ENCODE assay signal across 22 mouse cellular contexts in genomic region chr1:182687146-182687545, GRCm38 (mm10).
A peak's percentile ranks its signal among the peaks of the same experiment; 100 is the strongest.
DNase-seq lines count a peak whose midpoint lies in the region; ATAC-seq lines count a peak whose summit lies in the region.
"Had no signal": no experiment of that assay in that cellular context is flagged by ENCODE, and none has a peak within 500 bp of the region (broad histone marks: within the 10 kb centered on the region; RNA-seq: fewer than 3 reads in every experiment).

No protein-coding gene starts in this region.

- no peak overlapping the region for H3K4me2 ChIP-seq in midbrain, embryonic 16.5 days (ENCODE audit: low read length)
- H3K4me2 ChIP-seq in midbrain, embryonic 15.5 days = no peak overlapping the region
- H3K4me2 ChIP-seq: embryonic facial prominence, embryonic 13.5 days; embryonic facial prominence, embryonic 15.5 days; forebrain, embryonic 12.5 days had no signal

- 75% methylated on average over 5 of the region's 5 CpGs for WGBS in midbrain, embryonic 16.5 days
- WGBS in midbrain, embryonic 15.5 days = 72% methylated on average over 5 of the region's 5 CpGs

- H3K4me1 ChIP-seq in midbrain, embryonic 16.5 days (ENCODE audit: control insufficient read depth, insufficient read depth, low read length) = peaks cover 12% of the 10 kb centered on the region
- H3K4me1 ChIP-seq in midbrain, embryonic 15.5 days = peaks cover 11% of the 10 kb centered on the region

- H3K27ac ChIP-seq in midbrain, embryonic 16.5 days (ENCODE audit: low read length) = peak overlapping the region; percentile 12; the same call in 1 of the 2 replicates
- no peak overlapping the region for H3K27ac ChIP-seq in midbrain, embryonic 15.5 days
- H3K27ac ChIP-seq: embryonic facial prominence, embryonic 13.5 days; embryonic facial prominence, embryonic 15.5 days; forebrain, embryonic 10.5 days; forebrain, embryonic 12.5 days had no signal

- no peak overlapping the region for H3K9ac ChIP-seq in midbrain, embryonic 16.5 days (ENCODE audit: low read depth, low read length)
- no peak overlapping the region for H3K9ac ChIP-seq in midbrain, embryonic 15.5 days
- H3K9ac ChIP-seq: embryonic facial prominence, embryonic 13.5 days; embryonic facial prominence, embryonic 15.5 days; forebrain, embryonic 12.5 days had no signal

- no peak overlapping the region for H3K4me3 ChIP-seq in midbrain, embryonic 16.5 days (ENCODE audit: low read depth, low read length)
- no peak overlapping the region for H3K4me3 ChIP-seq in midbrain, embryonic 15.5 days
- H3K4me3 ChIP-seq: embryonic facial prominence, embryonic 13.5 days; embryonic facial prominence, embryonic 15.5 days; erythroblast, embryonic 14.5 days; forebrain, embryonic 10.5 days; forebrain, embryonic 12.5 days had no signal

- H3K9me3 ChIP-seq in midbrain, embryonic 16.5 days (replicated peaks; ENCODE audit: control insufficient read depth, low read length, poor library complexity, severe bottlenecking) = no peaks in the 10 kb centered on the region
- H3K9me3 ChIP-seq in midbrain, embryonic 15.5 days = no peaks in the 10 kb centered on the region
- H3K9me3 ChIP-seq: embryonic facial prominence, embryonic 13.5 days; embryonic facial prominence, embryonic 15.5 days; forebrain, embryonic 10.5 days; forebrain, embryonic 12.5 days had no signal

- peak; percentile 56 to 57 for DNase-seq in lung, adult 18-20 months
- no peak for DNase-seq in lung, postnatal 25 days (ENCODE audit: low spot score)
- DNase-seq in 3T3-L1 (ENCODE audit: low read depth, low spot score) = peak; percentile 20
- DNase-seq: adrenal gland, adult 2 months; adrenal gland, postnatal 10 days; adrenal gland, postnatal 25 days; cerebellum, adult 11 months; cerebellum, adult 18-20 months; cerebellum, adult 8-10 months; cerebellum, adult 9-11 months; cerebellum, postnatal 14 days; cerebellum, postnatal 36 days; embryo, embryonic 11 days had no signal

- no peaks in the 10 kb centered on the region for H3K36me3 ChIP-seq in midbrain, embryonic 16.5 days (ENCODE audit: control insufficient read depth, insufficient read depth, low read length)
- no peaks in the 10 kb centered on the region for H3K36me3 ChIP-seq in midbrain, embryonic 15.5 days (replicated peaks)
- H3K36me3 ChIP-seq: embryonic facial prominence, embryonic 13.5 days; embryonic facial prominence, embryonic 15.5 days; forebrain, embryonic 10.5 days; forebrain, embryonic 12.5 days had no signal

- no peaks in the 10 kb centered on the region for H3K27me3 ChIP-seq in midbrain, embryonic 16.5 days (ENCODE audit: control insufficient read depth, insufficient read depth, low read depth, low read length)
- no peaks in the 10 kb centered on the region for H3K27me3 ChIP-seq in midbrain, embryonic 15.5 days (replicated peaks)
- H3K27me3 ChIP-seq: embryonic facial prominence, embryonic 13.5 days; embryonic facial prominence, embryonic 15.5 days had no signal

- ATAC-seq in midbrain, embryonic 16.5 days = no peak
- ATAC-seq in midbrain, embryonic 15.5 days (replicated peaks) = no peak
- ATAC-seq: forebrain, embryonic 14.5 days; forebrain, embryonic 16.5 days had no signal
